In genomic region chr6:99904044-99904443, GRCm38 (mm10) we compare ENCODE assay signal across 8 mouse cellular contexts.
DNase-seq lines count a peak whose midpoint lies in the region.

No protein-coding gene starts in this region.

- peak; percentile 38 for DNase-seq in Muller cell, postnatal 12 days (ENCODE audit: inconsistent ontology term)
- DNase-seq in cerebellum, adult 8-10 months = peak; percentile 84
- DNase-seq in frontal cortex, postnatal 10 days (ENCODE audit: low spot score in 2 of 2) = peak; percentile 19 to 62
- peak; percentile 85 for DNase-seq in heart, postnatal 4 days
- DNase-seq in layer of hippocampus, adult 9-10 months (ENCODE audit: low spot score) = peak; percentile 76
- DNase-seq in lung, adult 18-20 months = peak; percentile 62 to 70
- peak; percentile 55 for DNase-seq in ovary, postnatal 36 days (ENCODE audit: low spot score)
- peak; percentile 80 for DNase-seq in urinary bladder, postnatal 14 days (ENCODE audit: low spot score)

Comparison
In these comparisons a context has a peak if more than half of its experiments do, and no peak if none do; other contexts are left out.
1. Peak in every context shown above with its lines: DNase-seq.